Mouse (Mus musculus) MEL (cell line): Measurements from ENCODE around the gene Phf8. TPM values are rescaled to one million over a fixed set of nuclear protein-coding genes. Genes with fewer than 3 reads are reported as not detected.
A peak's percentile ranks its signal among the peaks of the same experiment; 100 is the strongest.

Experiments used
- DNase-seq: peaks from one replicate; pipeline ENCODE4 v3.0.0; 2011; ENCODE audit warnings: low read depth, low spot score
- H3K27ac ChIP-seq: 2 replicates; pipeline ENCODE4 v1.5.1; 2012; ENCODE audit warnings: low read depth, mild to moderate bottlenecking, control low read depth, low read length, moderate library complexity; ENCODE audit not compliant: control insufficient read depth
- H3K27me3 ChIP-seq, 2 experiments: fragments of 150-350 bp in 1 of 2; sonication (generic) in 1 of 2; 2 replicates each; pipeline ENCODE4 v1.6.1; 2012; ENCODE audit warnings: low read length in 2 of 2, mild to moderate bottlenecking in 2 of 2, improper control_type of control experiment in 1 of 2, moderate library complexity in 1 of 2; ENCODE audit not compliant: insufficient read depth in 2 of 2, control insufficient read depth in 1 of 2
- H3K36me3 ChIP-seq, 2 experiments: 2 replicates each; pipeline ENCODE4 v1.6.1; 2012 to 2014; ENCODE audit warnings: low read length in 2 of 2, improper control_type of control experiment in 1 of 2, inconsistent platforms in 1 of 2, mild to moderate bottlenecking in 1 of 2; ENCODE audit not compliant: insufficient read depth in 2 of 2, control insufficient read depth in 1 of 2
- H3K4me1 ChIP-seq, 2 experiments: fragments of 150-350 bp in 1 of 2; sonication (generic) in 1 of 2; 2 replicates each; pipeline ENCODE4 v1.6.1; 2012; ENCODE audit warnings: low read length in 2 of 2, improper control_type of control experiment in 1 of 2, mild to moderate bottlenecking in 1 of 2; ENCODE audit not compliant: insufficient read depth in 2 of 2, control insufficient read depth in 1 of 2
- H3K4me3 ChIP-seq, 2 experiments: fragments of 150-350 bp in 1 of 2; sonication (generic) in 1 of 2; 2 replicates each; pipeline ENCODE4 v1.5.1; 2012; ENCODE audit warnings: low read depth in 2 of 2, low read length in 2 of 2, mild to moderate bottlenecking in 2 of 2, moderate library complexity in 2 of 2, control low read depth in 1 of 2, improper control_type of control experiment in 1 of 2; ENCODE audit not compliant: control insufficient read depth in 1 of 2, insufficient read depth in 1 of 2
- H3K79me2 ChIP-seq: 2 replicates; pipeline ENCODE4 v1.6.1; 2012; ENCODE audit warnings: mild to moderate bottlenecking, low read length, moderate library complexity; ENCODE audit not compliant: control insufficient read depth, poor library complexity, insufficient read depth
- H3K9ac ChIP-seq: 2 replicates; pipeline ENCODE4 v1.6.1; 2012; ENCODE audit warnings: low read depth, mild to moderate bottlenecking, control low read depth, low read length, moderate library complexity; ENCODE audit not compliant: control insufficient read depth, poor library complexity, severe bottlenecking
- H3K9me3 ChIP-seq: fragments of 150-350 bp; sonication (generic); replicated peaks from 2 replicates; pipeline ENCODE4 v1.6.1; 2012; ENCODE audit warnings: mild to moderate bottlenecking, low read length, improper control_type of control experiment, moderate library complexity; ENCODE audit not compliant: insufficient read depth
- CHD2 ChIP-seq: IDR thresholded peaks from 2 replicates; pipeline ENCODE4 v1.6.1; 2011; ENCODE audit warnings: low read length, improper control_type of control experiment
- CTCF ChIP-seq, 3 experiments: IDR thresholded peaks in 2 of 3; conservative IDR thresholded peaks in 1 of 3; 2 replicates each; pipeline ENCODE4 v1.5.1; 2011 to 2012; ENCODE audit warnings: low read length in 3 of 3, low read depth in 2 of 3, mild to moderate bottlenecking in 2 of 3, improper control_type of control experiment in 1 of 3, inconsistent platforms in 1 of 3, mixed read lengths in 1 of 3, moderate library complexity in 1 of 3; ENCODE audit not compliant: control insufficient read depth in 1 of 3, insufficient read depth in 1 of 3, poor library complexity in 1 of 3, severe bottlenecking in 1 of 3
- E2F4 ChIP-seq: IDR thresholded peaks from 2 replicates; pipeline ENCODE4 v1.6.1; 2011; ENCODE audit warnings: low read depth, low read length, improper control_type of control experiment, borderline replicate concordance
- EP300 ChIP-seq, 2 experiments: IDR thresholded peaks; 2 replicates each; pipeline ENCODE4 v1.6.1; 2011; ENCODE audit warnings: improper control_type of control experiment in 2 of 2, low read length in 2 of 2, low read depth in 1 of 2, mild to moderate bottlenecking in 1 of 2
- ETS1 ChIP-seq: IDR thresholded peaks from 2 replicates; pipeline ENCODE4 v1.6.1; 2012; ENCODE audit warnings: low read depth, mild to moderate bottlenecking, inconsistent platforms, low read length, improper control_type of control experiment, moderate library complexity
- GABPA ChIP-seq: IDR thresholded peaks from 2 replicates; pipeline ENCODE4 v1.6.1; 2012; ENCODE audit warnings: low read depth, mild to moderate bottlenecking, inconsistent platforms, low read length, improper control_type of control experiment, moderate library complexity
- HCFC1 ChIP-seq: IDR thresholded peaks from 2 replicates; pipeline ENCODE4 v1.6.1; 2012; ENCODE audit warnings: low read depth, mild to moderate bottlenecking, inconsistent platforms, low read length, improper control_type of control experiment, moderate library complexity
- KAT2A ChIP-seq: conservative IDR thresholded peaks from 2 replicates; pipeline ENCODE4 v1.6.1; 2012; ENCODE audit warnings: low read depth, low read length, improper control_type of control experiment, inconsistent platforms
- MAFK ChIP-seq: IDR thresholded peaks from 2 replicates; pipeline ENCODE4 v1.6.1; 2011; ENCODE audit warnings: low read depth, mild to moderate bottlenecking, low read length, improper control_type of control experiment, borderline replicate concordance
- MAX ChIP-seq: IDR thresholded peaks from 2 replicates; pipeline ENCODE4 v1.6.1; 2011; ENCODE audit warnings: low read length, improper control_type of control experiment
- MXI1 ChIP-seq: IDR thresholded peaks from 2 replicates; pipeline ENCODE4 v1.6.1; 2011; ENCODE audit warnings: mild to moderate bottlenecking, low read depth, low read length, improper control_type of control experiment
- MYB ChIP-seq: IDR thresholded peaks from 2 replicates; pipeline ENCODE4 v1.6.1; 2011; ENCODE audit warnings: mild to moderate bottlenecking, low read depth, low read length, improper control_type of control experiment
- NRF1 ChIP-seq: IDR thresholded peaks from 2 replicates; pipeline ENCODE4 v1.6.1; 2014; ENCODE audit warnings: low read depth, mild to moderate bottlenecking, inconsistent platforms, low read length, improper control_type of control experiment, moderate library complexity; ENCODE audit not compliant: poor library complexity, insufficient read depth, severe bottlenecking
- POLR2A ChIP-seq, 2 experiments: IDR thresholded peaks; 2 replicates each; pipeline ENCODE4 v1.6.1; 2011 to 2012; ENCODE audit warnings: low read length in 2 of 2, mild to moderate bottlenecking in 2 of 2, control low read depth in 1 of 2, improper control_type of control experiment in 1 of 2, low read depth in 1 of 2, moderate library complexity in 1 of 2; ENCODE audit not compliant: control insufficient read depth in 1 of 2, insufficient read depth in 1 of 2, poor library complexity in 1 of 2
- POLR2AphosphoS2 ChIP-seq: IDR thresholded peaks from 2 replicates; pipeline ENCODE4 v1.6.1; 2011; ENCODE audit warnings: low read length, improper control_type of control experiment
- RAD21 ChIP-seq: IDR thresholded peaks from 2 replicates; pipeline ENCODE4 v1.6.1; 2011; ENCODE audit warnings: mild to moderate bottlenecking, low read depth, low read length, improper control_type of control experiment
- RCOR1 ChIP-seq: IDR thresholded peaks from 2 replicates; pipeline ENCODE4 v1.6.1; 2012; ENCODE audit warnings: low read depth, mild to moderate bottlenecking, inconsistent platforms, low read length, improper control_type of control experiment
- SMC3 ChIP-seq: IDR thresholded peaks from 2 replicates; pipeline ENCODE4 v1.6.1; 2011; ENCODE audit warnings: low read depth, low read length, improper control_type of control experiment
- TAL1 ChIP-seq: IDR thresholded peaks from 2 replicates; pipeline ENCODE4 v1.6.1; 2012; ENCODE audit warnings: mild to moderate bottlenecking, inconsistent platforms, low read length, moderate library complexity, mixed read lengths
- TCF12 ChIP-seq: IDR thresholded peaks from 2 replicates; pipeline ENCODE4 v1.6.1; 2014; ENCODE audit warnings: low read depth, mild to moderate bottlenecking, inconsistent platforms, low read length, improper control_type of control experiment, moderate library complexity
- UBTF ChIP-seq: IDR thresholded peaks from 2 replicates; pipeline ENCODE4 v1.6.1; 2012; ENCODE audit warnings: low read depth, mild to moderate bottlenecking, inconsistent platforms, low read length, improper control_type of control experiment, moderate library complexity, borderline replicate concordance; ENCODE audit not compliant: insufficient read depth
- USF2 ChIP-seq, 2 experiments: IDR thresholded peaks; 2 replicates each; pipeline ENCODE4 v1.6.1; 2011 to 2012; ENCODE audit warnings: improper control_type of control experiment in 2 of 2, low read length in 2 of 2, borderline replicate concordance in 1 of 2, inconsistent platforms in 1 of 2, low read depth in 1 of 2, mild to moderate bottlenecking in 1 of 2; ENCODE audit not compliant: insufficient read depth in 1 of 2
- ZC3H11A ChIP-seq: IDR thresholded peaks from 2 replicates; pipeline ENCODE4 v1.6.1; 2012; ENCODE audit warnings: low read depth, mild to moderate bottlenecking, inconsistent platforms, low read length, improper control_type of control experiment
- ZMIZ1 ChIP-seq: IDR thresholded peaks from 2 replicates; pipeline ENCODE4 v1.6.1; 2012; ENCODE audit warnings: low read depth, mild to moderate bottlenecking, inconsistent platforms, low read length, improper control_type of control experiment, moderate library complexity
- polyA plus RNA-seq, 2 experiments: library from polyadenylated mRNA; stranded (reverse) in 1 of 2; unstranded in 1 of 2; fragments of >175 nt in 1 of 2; fragments of >200 nt in 1 of 2; gene quantifications; 2 replicates each; pipeline versions ENCODE4 v1.2.1 to v1.2.4; 2012; ENCODE audit warnings: low replicate concordance in 2 of 2, low read depth in 1 of 2; ENCODE audit not compliant: insufficient read length in 2 of 2, insufficient read depth in 1 of 2, missing spikeins in 1 of 2
- total RNA-seq: library from RNA; depleted of rRNA; stranded (reverse); fragments of 300-350 nt; gene quantifications from 2 replicates; pipeline ENCODE4 v1.2.3, GENCODE M21; 2012

The Phf8 gene
- total and polyA plus RNA-seq, 3 experiments: 13.6 to 132 (median 31.8) TPM

DNA sequence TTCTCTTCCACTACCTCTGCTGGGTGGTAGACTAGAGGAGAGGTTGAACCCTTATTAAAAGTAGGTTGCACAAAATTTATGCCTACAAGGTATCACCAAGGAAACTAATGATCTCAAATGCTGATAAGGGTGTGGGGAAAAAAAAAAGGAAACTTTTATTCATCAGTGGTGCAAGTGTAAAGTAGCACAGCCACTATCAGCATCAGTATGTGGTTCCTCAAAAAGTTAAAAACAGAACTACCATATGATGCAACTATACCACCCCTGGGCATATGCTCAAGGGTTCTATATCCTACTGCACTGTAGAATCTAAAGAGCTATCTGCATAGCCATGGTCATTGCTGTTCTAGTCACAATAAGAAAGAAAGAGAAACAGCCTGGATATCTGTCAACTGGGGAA, 11.9 kb upstream of the Phf8 start (continued):
- TF ChIP-seq CTCF (IDR thresholded peaks at IDR 0.05 in 2 of 3, conservative IDR thresholded peaks at IDR 0.05 in 1 of 3; ENCODE audit: control insufficient read depth in 1 of 3, insufficient read depth in 1 of 3, low read depth in 2 of 3, low read length in 3 of 3, poor library complexity in 1 of 3, severe bottlenecking in 1 of 3) (no peak), ZMIZ1 (no peak), GABPA (no peak), RCOR1 (peak; percentile 51; the same call in 1 of the 2 replicates), CHD2 (no peak), UBTF (no peak), E2F4 (no peak), ZC3H11A (no peak), TAL1 (no peak), TCF12 (peak; percentile 52; the same call in 1 of the 2 replicates), MAX (peak; percentile 77), ETS1 (peak; percentile 89), NRF1 (no peak), MXI1 (peak; percentile 42; the same call in 1 of the 2 replicates)
- TF ChIP-seq, all 39 proteins: peak for 17

DNA sequence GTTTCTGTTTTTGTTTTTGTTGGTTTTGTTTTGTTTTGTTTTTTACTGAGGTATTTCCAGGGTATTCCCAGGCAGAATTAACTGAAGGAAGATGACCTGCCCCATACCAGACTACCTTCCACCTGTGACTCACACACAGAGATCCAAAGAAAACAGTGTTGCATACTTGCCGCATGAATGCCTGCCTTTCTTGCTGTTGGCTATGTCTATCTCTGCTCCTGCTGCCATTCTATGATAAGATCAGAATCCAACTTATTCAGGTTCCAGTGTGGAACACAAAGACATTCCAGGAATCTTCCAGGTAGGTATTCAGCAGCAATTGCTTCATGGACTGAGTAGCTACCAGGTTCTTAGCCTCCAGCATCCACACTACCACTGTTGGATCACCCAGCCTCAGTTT, 10.6 kb upstream of the Phf8 start:
- Histone ChIP-seq H3K4me3 (no peak overlapping the region), H3K4me1 (peaks cover 7 to 13% of the 10 kb centered on the region in 2 experiments), H3K27ac (no peak overlapping the region), H3K9ac (no peak overlapping the region), H3K36me3 (peaks cover 0 to 20% of the 10 kb centered on the region in 2 experiments; a peak in 2 of 4 replicates), H3K9me3 (no peaks in the 10 kb centered on the region), H3K27me3 (no peaks in the 10 kb centered on the region), H3K79me2 (no peaks in the 10 kb centered on the region)
- no peak for DNase-seq
- TF ChIP-seq USF2 (IDR thresholded peaks at IDR 0.05; ENCODE audit: borderline replicate concordance in 1 of 2, insufficient read depth in 1 of 2, low read depth in 1 of 2, low read length in 2 of 2) (no peak), POLR2AphosphoS2 (no peak), NRF1 (no peak), CTCF (IDR thresholded peaks at IDR 0.05 in 2 of 3, conservative IDR thresholded peaks at IDR 0.05 in 1 of 3; ENCODE audit: control insufficient read depth in 1 of 3, insufficient read depth in 1 of 3, low read depth in 2 of 3, low read length in 3 of 3, poor library complexity in 1 of 3, severe bottlenecking in 1 of 3) (no peak), RAD21 (no peak), EP300 (IDR thresholded peaks at IDR 0.05; ENCODE audit: low read depth in 1 of 2, low read length in 2 of 2) (no peak), UBTF (no peak), MYB (no peak), TAL1 (no peak), GABPA (no peak), ZC3H11A (no peak), ETS1 (no peak), RCOR1 (no peak), MAFK (no peak), SMC3 (no peak), E2F4 (no peak), HCFC1 (no peak), POLR2A (IDR thresholded peaks at IDR 0.05; ENCODE audit: control insufficient read depth in 1 of 2, insufficient read depth in 1 of 2, low read depth in 1 of 2, low read length in 2 of 2, poor library complexity in 1 of 2) (no peak), CHD2 (no peak), KAT2A (no peak)
